Mouse (Mus musculus): ENCODE results near the gene Inhbc. TPM values are rescaled to one million over a fixed set of nuclear protein-coding genes. Genes with fewer than 3 reads are reported as not detected.

Gene Inhbc
- total and polyA plus RNA-seq, 3 experiments = not detected

- Histone ChIP-seq H3K27me3 (ENCODE audit: control insufficient read depth in 1 of 2, insufficient read depth in 2 of 2, low read length in 2 of 2) (no peaks in the 10 kb centered on the region), H3K9me3 (replicated peaks; ENCODE audit: insufficient read depth, low read length) (no peaks in the 10 kb centered on the region), H3K9ac (ENCODE audit: control insufficient read depth, low read depth, low read length, poor library complexity, severe bottlenecking) (no peak overlapping the region), H3K4me1 (ENCODE audit: control insufficient read depth in 1 of 2, insufficient read depth in 2 of 2, low read length in 2 of 2) (no peaks in the 10 kb centered on the region), H3K27ac (ENCODE audit: control insufficient read depth, low read depth, low read length) (no peak overlapping the region), H3K79me2 (ENCODE audit: control insufficient read depth, insufficient read depth, low read length, poor library complexity) (no peaks in the 10 kb centered on the region), H3K36me3 (ENCODE audit: control insufficient read depth in 1 of 2, insufficient read depth in 2 of 2, low read length in 2 of 2) (no peaks in the 10 kb centered on the region; a peak in 1 of 4 replicates), H3K4me3 (ENCODE audit: control insufficient read depth in 1 of 2, insufficient read depth in 1 of 2, low read depth in 2 of 2, low read length in 2 of 2) (no peak overlapping the region)
- TF ChIP-seq MXI1 (IDR thresholded peaks at IDR 0.05; ENCODE audit: low read depth, low read length) (no peak), EP300 (IDR thresholded peaks at IDR 0.05; ENCODE audit: low read depth in 1 of 2, low read length in 2 of 2) (no peak), TAL1 (IDR thresholded peaks at IDR 0.05; ENCODE audit: low read length) (no peak), SIN3A (IDR thresholded peaks at IDR 0.05; ENCODE audit: low read length) (no peak), POLR2AphosphoS5 (IDR thresholded peaks at IDR 0.05; ENCODE audit: borderline replicate concordance, low read depth, low read length) (no peak), MYC (IDR thresholded peaks at IDR 0.05; ENCODE audit: low read depth, low read length) (no peak), ZKSCAN1 (IDR thresholded peaks at IDR 0.05; ENCODE audit: low read depth, low read length) (no peak), CTCF (IDR thresholded peaks at IDR 0.05 in 2 of 3, conservative IDR thresholded peaks at IDR 0.05 in 1 of 3; ENCODE audit: control insufficient read depth in 1 of 3, insufficient read depth in 1 of 3, low read depth in 2 of 3, low read length in 3 of 3, poor library complexity in 1 of 3, severe bottlenecking in 1 of 3) (no peak), BHLHE40 (IDR thresholded peaks at IDR 0.05; ENCODE audit: borderline replicate concordance, low read depth, low read length) (no peak)
- no peak for DNase-seq (ENCODE audit: low read depth, low spot score)
Measured at GRCm38 (mm10) chr10:127368273-127368672, 2.0 kb downstream of the Inhbc start.

DNA sequence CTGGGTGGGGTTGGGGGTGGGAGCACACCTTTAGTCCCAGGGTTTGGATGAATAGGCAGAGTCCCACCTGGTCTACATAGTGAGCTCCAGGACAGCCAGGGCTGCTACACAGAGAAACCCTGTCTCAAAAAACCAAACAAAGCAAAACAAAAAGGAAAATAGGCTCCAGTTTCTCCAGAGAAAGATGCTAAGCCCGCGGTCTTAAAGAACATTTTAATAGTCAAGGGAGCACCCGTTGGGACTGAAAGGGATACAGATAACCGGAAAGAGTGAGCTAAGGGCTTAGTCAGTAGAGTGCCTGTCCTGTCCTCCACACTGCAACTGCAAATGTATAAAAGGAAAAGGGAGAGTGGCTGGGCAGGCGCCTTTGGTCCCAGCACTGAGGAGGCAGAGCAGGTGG is 3.1 kb downstream of the Inhbc start:
- Histone ChIP-seq H3K36me3 (ENCODE audit: control insufficient read depth in 1 of 2, insufficient read depth in 2 of 2, low read length in 2 of 2) (no peaks in the 10 kb centered on the region; a peak in 1 of 4 replicates), H3K9ac (ENCODE audit: control insufficient read depth, low read depth, low read length, poor library complexity, severe bottlenecking) (no peak overlapping the region), H3K79me2 (ENCODE audit: control insufficient read depth, insufficient read depth, low read length, poor library complexity) (no peaks in the 10 kb centered on the region), H3K27ac (ENCODE audit: control insufficient read depth, low read depth, low read length) (no peak overlapping the region), H3K27me3 (ENCODE audit: control insufficient read depth in 1 of 2, insufficient read depth in 2 of 2, low read length in 2 of 2) (no peaks in the 10 kb centered on the region), H3K9me3 (replicated peaks; ENCODE audit: insufficient read depth, low read length) (no peaks in the 10 kb centered on the region), H3K4me1 (ENCODE audit: control insufficient read depth in 1 of 2, insufficient read depth in 2 of 2, low read length in 2 of 2) (no peaks in the 10 kb centered on the region), H3K4me3 (ENCODE audit: control insufficient read depth in 1 of 2, insufficient read depth in 1 of 2, low read depth in 2 of 2, low read length in 2 of 2) (no peak overlapping the region)
- TF ChIP-seq BHLHE40 (IDR thresholded peaks at IDR 0.05; ENCODE audit: borderline replicate concordance, low read depth, low read length) (no peak), HCFC1 (IDR thresholded peaks at IDR 0.05; ENCODE audit: low read depth, low read length) (no peak), POLR2AphosphoS5 (IDR thresholded peaks at IDR 0.05; ENCODE audit: borderline replicate concordance, low read depth, low read length) (no peak), UBTF (IDR thresholded peaks at IDR 0.05; ENCODE audit: borderline replicate concordance, insufficient read depth, low read depth, low read length) (no peak), GABPA (IDR thresholded peaks at IDR 0.05; ENCODE audit: low read depth, low read length) (no peak), ZMIZ1 (IDR thresholded peaks at IDR 0.05; ENCODE audit: low read depth, low read length) (no peak), GATA1 (IDR thresholded peaks at IDR 0.05; ENCODE audit: low read depth, low read length) (no peak), NRF1 (IDR thresholded peaks at IDR 0.05; ENCODE audit: insufficient read depth, low read depth, low read length, poor library complexity, severe bottlenecking) (no peak), E2F4 (IDR thresholded peaks at IDR 0.05; ENCODE audit: borderline replicate concordance, low read depth, low read length) (no peak)
- DNase-seq (ENCODE audit: low read depth, low spot score) = no peak
